Mouse (Mus musculus): ENCODE measurements around the gene Gtf3c1.

DNA sequence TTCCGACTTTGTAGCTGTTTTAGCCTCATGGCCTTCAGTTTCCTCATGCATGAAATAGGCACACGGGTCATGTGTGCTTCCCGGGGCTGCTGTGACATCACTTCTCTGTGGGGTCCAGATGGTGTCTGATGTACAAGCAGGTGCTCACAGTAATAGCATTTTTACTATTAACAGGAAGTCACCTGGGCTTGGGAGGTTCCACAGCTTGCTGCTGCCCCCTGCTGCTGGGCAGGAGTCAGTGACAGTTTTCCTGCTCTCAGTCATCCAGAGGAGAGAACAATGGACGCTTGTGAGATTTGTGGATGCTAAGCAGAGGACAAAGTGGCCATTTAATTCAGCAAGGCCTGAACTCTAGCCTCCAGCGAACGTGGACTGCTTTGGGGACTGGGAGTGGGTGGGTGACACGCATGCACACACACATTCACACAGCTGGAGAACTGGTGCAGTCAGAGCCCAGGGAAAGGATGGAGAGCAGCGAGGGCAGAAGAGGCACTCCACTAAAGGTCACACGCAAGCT, 68.7 kb downstream of the Gtf3c1 start:
- TF ChIP-seq CTCF (IDR thresholded peaks at IDR 0.05; ENCODE audit: extremely low read depth, insufficient read depth, insufficient read length, insufficient replicate concordance) (peak; percentile 95; the same call in 1 of the 2 replicates), POLR2A (IDR thresholded peaks at IDR 0.05; ENCODE audit: low read depth, low read length) (no peak)
